Mouse (Mus musculus) cerebellum, adult 9-10 months (tissue): ENCODE results near the gene Fam126b.
A peak's percentile ranks its signal among the peaks of the same experiment; 100 is the strongest.
"Not testable (repeated sequence)": the region's sequence is repeated elsewhere in the genome, so short reads cannot be mapped to it uniquely, and the experiment has no call there.

Experiments
- DNase-seq: peaks from one replicate; pipeline ENCODE4 v3.0.0; 2022

The Fam126b gene

DNA sequence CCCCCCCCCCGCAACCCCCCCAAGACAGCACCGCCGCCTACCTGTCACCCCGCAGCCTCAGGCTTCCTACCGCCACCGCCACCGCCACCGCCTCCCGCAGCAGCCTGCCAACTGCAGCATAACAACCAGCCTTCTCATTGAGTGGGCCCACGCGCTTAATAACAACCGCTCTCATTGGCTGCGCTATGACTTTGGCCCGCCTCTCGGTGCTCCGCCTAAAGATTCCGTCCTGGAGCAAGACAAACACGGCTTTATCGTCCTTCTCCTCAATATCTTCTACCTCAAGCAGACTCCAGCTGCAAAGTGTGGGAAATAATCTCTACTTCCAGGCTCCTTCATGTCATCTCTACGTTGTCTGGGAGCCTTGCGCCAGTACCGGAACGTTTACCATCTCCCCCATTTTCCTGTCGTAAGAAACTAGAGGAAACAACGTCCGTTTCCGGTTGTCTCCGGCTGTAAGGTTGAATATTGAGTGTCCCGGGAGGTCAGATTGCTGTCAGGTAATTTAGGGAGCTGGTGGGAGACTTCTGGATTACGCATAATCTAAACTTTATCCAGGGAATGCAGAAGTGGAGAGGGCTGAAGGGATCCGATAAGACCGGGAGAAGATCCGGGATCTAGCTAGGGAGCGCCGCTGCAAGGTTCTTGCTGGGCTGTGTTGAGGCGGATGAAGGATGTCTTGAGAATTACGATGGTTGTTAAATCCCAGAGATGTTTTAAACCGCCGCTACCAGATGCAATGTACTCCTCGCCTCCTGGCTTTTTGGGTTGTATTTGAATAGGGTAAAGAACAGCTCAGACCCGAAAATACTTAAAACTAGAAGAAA is at the start of gene Fam126b, which contains the start of gene Ndufb3:
Gene Fam126b (minus strand): TSS at position 153 of the 827 bp plus-strand sequence.
Gene Ndufb3 (plus strand): TSS at position 214 of the 827 bp plus-strand sequence.
- DNase-seq: peak; percentile 94

DNA sequence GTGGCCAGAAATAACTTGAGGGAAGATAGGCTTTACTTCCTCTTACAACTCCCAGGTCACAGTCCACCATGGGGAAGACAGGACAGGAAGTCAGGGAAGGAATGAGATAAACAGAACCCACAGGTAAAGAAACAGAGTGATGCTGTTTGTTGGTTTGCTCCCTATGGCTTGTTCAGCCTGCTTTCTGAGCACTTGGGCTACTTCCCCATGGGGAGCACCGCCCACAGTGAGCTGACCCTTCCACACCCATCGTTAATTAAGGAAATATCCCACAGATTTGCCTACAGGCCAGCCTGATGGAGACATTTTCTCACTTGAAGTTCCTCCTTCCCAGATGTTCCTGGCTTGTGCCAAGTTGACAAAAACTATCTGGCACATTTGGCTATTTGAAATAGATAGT is 42.7 kb upstream of the Fam126b start:
- DNase-seq: not testable (repeated sequence)

DNA sequence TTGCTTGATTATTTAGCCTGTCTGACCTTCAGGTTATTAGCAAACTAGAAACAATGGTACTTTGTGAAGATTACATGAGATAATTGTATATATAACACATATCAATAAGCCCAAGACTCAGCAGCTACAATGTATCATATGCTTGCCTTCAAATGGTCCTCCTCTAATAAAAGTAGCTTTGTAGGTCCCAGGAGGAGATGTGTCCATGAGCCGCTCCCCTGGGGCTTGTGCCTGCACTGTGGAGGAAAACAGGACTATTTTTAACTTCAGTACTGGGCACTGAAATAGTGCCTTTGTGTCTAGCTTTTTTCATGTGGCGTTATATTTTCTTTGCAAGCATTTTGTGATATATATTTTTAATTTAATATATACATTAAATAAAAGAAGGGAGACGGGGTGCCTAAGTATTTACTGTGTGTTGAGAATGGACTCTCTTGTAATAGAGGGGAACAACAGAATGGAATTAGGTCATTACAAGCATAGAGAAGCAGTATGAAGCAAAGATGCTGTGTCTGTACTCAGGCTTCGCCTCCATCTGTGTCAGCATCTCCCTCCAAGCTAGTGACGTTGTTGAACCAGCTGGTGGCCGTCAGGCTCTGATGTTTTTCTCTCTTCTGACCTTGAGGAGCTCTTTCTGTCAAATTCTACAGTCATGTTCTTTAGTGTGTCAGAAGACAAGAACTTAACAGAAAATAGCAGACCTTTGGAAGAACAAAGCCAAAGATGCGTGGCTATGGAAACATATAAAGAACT is 36.0 kb upstream of the Fam126b start:
- peak; percentile 77 for DNase-seq

DNA sequence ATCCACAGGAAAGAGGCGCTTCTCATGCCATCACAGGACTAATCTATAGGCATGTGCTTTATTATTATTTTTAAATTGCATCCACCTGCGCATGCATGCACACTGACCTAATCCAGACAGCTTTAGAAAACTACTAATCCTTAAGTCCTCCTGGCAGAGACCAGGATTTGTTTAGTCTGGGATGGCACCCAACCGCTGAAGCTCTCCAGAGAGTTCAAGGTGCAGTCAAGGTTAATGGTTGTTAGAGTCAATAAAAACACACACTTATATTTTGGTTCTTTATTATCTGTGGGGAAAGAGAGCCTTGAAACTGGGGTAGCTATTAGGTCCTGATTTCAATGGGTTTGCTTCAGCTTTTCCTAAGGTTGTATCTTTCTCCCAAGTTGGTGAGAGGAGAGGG is 35.1 kb upstream of the Fam126b start:
- DNase-seq: no peak

DNA sequence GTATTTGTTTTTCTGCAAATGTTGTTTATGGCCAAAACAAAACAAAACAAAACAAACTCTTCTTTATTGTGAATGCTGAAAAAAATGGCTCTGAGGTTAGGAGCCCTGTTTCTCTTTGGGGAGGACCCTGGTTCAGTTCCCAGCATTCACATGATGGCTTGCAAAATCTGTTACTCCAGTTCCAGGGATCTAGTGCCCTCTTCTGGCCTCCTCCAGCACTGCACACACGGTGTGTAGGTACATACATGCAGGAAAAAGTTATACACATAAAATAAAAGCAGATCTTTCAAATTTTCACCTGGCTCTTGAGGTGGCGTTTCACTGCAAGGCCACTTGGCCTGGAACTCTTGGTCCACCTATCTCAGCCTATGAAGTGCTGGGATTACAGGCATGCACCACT is 32.6 kb upstream of the Fam126b start:
- DNase-seq: peak; percentile 32

DNA sequence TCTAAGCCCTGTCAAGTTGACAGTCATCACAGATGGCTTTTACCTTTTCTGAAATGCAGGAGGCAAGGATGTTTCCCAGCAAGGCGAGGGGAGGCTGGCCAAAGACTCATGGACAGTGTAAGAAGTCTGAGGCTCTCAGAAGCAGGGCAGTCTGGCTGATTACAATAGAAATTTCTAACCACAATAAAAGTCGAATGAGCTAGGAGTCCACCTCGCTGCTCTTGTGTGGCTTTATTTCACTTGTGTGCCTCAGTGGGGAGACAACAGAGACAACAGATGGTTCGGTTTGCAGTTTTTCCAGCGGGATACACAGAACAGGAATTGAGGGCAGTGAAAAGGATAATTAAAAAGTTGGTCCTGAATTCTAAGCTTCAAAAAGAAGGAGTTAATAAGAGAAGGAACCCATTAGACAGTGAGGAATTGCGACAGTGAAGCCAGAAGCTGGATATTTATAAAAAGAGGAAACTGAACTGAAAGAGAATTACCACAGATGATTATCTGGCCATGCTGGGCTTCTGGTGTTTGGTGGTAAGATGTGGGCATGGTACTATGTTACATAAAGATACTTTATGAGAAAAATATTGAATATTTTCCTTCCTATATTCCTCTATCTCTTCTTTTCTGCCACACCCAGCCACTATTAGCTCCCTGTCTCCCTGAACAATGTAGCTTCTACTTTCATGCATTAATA is 32.0 kb upstream of the Fam126b start:
- DNase-seq: peak; percentile 56

DNA sequence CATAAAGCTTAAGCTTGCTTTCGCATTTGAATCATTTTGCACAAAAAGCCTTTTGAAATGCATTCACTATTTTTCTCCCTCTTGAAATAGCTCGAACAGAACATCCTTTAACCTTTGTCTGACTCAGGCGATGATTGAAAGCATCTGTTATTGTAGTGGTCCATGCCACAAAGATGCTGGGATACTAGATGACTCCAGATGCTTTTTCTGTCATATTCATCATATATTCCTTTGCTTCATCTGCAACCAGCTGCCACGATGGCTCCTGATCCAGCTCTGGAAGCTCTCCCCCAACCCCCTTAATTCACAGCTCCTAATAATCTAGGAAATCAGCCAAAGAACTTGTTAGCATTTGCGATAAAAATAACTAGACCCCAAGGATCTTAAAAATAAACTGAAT is 31.0 kb upstream of the Fam126b start:
- DNase-seq: no peak

DNA sequence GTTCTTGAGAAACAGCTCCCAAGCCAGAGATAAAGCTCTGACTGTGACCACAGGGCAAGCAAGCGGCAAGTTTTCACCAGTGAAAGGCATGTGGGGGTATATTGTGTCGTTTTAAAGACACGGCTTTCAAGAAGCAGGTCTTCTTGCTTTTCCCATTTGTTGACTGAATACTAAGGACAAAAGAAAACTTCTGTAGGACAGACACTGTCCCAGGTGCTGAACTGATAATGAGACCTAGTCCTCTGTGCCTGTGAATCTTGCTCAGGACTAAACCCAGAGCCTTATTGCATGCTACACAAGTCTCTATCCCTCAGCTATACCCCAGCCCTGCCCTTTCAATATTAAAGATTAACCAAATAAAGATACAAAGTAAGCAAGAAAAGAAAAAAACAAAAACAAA is 30.1 kb upstream of the Fam126b start:
- no peak for DNase-seq

DNA sequence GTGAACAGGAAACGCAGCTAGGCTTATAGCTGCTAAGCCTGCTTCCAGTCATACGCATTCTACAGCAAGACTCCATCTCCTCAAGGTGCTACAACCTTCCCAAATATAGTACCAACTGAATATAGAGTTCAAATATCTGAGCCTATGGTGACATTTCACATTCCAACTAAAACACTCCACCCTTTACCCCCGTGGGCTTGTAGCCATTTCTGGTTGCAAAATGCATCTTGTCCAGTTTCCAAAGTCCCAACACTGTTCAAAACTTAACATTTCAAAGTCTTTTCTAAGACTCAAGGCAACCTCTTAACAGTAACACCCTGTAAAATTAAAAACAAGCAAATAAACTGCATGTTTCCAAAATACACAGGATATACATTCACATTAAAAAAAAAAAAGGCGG is 29.0 kb upstream of the Fam126b start:
- DNase-seq: no peak

DNA sequence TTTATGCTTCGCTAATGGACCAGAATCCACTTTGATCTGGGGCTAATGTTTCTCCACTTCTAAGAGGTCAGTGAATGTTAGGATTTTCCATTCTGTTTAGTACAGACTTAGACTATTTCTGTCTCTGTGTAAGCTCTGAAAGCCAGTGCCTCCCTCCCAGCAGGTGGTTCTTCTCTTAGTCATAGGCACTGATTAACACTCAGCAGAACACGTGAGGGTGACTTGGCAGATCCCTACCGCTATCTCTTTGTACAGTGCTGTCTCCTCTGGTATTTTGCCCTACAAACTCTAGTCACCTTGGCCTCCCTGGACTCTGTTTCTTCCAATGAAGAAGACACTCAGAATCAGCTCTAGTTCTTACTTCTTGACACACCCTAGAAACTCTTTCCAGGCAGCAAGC is 28.3 kb upstream of the Fam126b start:
- DNase-seq: peak; percentile 18

DNA sequence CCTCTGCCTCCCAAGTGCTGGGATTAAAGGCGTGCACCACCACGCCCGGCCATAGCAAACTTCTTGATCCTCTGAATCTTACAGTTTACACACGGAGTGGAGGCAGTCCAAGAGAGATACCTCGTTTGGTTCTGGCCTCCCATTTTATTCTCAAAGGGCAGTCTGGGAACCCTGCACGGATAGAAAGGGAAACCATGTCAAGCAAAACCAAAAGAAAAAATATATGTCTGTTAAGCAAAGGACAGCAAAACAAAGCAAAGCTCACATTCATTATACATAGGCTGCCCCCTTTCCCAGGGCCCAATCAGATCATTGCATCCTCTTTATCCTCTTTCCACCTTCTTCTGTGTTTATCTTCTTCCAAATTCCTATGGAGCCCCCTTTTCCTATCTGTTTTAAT is 27.7 kb upstream of the Fam126b start:
- peak; percentile 36 for DNase-seq

DNA sequence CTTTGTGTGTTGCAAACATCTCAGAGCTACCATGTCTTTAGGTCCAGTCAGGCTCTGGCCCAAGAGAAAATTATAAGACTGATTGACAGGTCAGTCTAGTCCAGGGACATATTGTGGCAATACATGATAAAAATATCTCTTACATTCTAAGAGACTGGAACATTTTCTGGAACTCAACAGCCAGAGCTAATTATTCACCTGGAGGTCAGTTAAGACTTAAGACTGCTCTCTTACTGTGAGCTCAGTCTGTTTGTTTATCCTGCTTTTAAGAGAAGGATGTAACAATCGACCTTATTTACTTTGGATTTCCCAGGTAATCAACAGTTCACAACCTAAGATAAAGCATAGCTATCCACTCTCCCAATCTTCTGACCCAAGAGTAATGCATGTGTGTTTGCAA is 24.5 kb upstream of the Fam126b start:
- DNase-seq: no peak

DNA sequence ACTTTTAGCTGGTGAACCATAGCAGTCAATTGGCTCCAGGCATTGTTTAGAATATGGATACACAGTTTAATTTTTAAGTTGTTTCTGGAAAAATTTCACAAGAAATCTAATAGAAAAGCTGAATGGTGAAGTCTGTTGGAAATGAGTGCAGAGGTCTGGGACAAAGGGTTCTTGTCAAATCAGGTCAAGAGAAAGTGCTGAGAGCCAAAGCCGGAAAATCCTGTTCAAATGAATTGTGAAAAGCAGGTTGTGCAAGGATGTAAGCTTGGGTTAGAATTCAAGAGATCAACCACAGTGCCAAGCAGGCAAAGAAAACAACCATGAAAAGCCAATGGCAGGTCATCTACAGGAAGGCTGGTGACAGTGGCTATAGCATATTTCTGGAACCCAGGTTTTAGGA is 24.0 kb upstream of the Fam126b start:
- no peak for DNase-seq

DNA sequence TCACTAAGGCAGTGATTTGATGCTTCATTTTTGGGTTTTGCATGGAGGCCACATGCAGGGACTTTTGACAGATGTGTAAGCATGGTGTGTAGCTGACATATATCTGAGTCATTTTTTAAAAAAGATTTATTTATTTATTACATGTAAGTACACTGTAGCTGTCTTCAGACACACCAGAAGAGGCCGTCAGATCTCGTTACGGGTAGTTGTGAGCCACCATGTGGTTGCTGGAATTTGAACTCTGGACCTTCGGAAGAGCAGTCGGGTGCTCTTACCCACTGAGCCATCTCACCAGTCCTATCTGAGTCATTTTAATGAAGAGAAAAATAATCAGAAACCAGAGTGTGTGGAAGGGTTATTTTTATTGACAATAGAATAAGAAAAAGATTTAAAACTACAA is 23.5 kb upstream of the Fam126b start:
- not testable (repeated sequence) for DNase-seq

DNA sequence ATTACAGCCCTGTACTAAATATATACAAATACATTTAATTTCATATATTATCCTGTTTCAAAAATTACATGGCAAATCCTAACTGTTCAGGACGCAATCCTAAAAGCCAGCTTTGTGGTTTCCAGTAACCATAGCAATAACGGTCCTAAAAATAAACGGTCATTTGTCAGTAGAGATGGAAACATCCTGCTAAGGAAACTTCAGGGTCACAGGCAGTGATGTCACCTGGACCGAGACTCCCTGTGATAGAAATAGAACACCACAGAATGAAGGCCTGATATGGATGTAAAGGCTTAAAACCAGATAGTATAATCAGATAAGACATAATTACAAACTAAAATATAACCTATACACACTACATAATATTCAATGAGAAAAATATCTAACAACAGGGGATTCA is 17.6 kb upstream of the Fam126b start:
- DNase-seq: no peak

DNA sequence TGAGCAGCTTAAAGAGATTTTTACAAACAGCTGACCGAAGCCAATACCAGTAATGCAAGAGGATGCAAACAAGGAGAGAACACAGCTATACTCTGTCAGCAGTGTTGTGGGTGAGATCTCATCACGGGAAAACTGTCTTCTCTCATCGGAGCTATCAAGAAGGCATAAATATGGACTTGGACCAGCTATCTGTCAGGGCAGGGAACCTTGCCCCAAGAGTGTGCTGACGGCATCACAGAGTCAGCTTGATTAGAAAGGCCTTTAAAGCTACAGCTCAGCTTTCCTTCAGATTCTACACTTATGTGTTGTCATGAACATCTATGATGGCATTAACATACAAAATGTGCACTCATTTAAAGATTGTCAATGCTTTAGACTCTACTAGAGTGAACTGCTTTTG is 16.6 kb upstream of the Fam126b start:
- no peak for DNase-seq

DNA sequence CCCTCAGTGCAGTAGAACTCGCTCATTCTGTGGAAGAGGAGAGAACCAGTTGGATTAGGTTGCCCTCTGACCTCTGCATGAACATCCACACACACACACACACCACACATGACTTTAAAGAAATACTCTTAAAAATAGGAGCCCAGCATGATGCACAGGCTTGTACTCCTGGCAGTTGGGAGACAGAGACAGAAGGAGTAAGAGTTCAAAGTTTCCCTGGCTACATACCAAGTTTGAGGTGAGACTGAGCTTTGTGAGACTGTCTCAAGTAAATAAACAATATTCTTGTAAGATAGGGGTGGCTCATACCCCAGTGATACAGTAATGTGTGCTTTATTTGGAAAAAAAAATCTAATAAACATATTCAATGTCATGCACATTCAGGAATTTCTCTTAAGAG is 1.4 kb upstream of the Fam126b start:
- no peak for DNase-seq

DNA sequence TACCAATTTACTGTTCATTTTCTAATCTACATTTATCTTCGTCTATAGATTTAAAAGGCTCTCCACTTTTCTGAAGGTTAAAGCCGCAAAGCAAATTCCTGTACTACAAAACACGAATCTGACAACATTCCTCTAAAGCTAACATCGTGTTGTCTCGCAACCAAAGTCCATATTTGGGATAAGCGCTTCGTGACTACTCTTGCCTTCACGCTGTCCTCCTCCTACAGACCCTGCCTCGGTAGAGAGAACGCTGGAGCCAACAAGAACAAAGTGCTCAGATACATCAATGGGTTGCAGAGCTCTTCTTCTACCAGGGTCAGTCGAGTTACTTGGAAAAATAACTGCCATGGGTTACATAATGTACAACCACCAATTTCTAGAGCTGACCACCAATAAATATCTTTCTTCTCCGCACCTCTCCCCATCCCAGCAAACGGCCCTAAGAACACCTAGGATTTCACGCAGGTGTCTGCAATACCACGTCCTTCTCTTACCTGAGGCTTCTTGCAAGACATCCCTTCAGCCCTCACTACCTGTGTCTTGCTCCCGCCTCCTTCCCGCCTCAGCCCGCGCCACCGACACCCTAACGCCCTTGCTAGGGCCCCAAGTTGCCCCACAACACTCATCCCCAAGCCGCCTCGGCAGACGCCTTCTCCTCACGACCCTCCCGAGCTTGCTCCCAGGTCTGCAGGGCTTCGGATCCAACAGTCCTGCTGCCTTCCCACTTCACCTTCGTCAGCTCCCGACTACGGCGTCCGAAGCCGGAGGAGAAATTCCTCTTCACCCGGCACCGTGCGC is 551 bp downstream of the Fam126b start:
- peak; percentile 57 for DNase-seq

DNA sequence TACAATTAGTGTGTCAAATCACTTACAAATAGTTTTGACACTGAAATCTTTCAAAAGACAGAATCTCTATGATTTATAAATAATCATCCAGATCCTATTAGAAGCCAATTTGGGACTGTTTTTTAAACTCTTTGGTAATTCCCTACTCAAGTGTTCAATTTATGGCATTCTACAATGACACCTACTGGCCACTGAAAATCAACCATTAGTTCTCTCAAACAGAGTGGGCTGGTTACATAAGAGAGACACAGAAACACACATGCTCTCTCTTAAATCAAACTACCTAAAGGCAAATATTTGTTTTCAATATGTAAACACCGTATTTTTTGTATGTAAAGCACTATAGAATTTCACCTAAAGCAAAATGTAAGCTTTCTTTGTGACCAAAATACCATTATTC is 1.9 kb downstream of the Fam126b start:
- peak; percentile 78 for DNase-seq

DNA sequence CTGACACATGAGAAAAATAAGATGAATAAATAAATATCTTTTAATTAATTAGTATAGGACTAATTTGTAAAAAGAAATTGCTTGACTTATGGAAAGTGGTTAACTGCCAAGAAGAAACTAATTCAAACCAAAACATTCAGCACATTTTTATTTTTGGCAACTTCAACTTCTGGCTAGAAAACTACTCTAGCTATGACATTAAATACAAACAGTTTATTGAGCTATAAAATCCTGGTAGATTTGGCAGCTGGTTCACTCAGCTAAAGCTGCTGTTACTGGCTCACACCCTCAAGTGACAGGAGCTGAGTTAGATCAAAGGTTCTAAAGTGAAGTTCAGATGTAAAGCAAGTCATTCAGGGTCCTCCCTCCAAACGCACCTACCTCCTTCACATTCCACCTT is 3.5 kb downstream of the Fam126b start:
- DNase-seq: no peak

DNA sequence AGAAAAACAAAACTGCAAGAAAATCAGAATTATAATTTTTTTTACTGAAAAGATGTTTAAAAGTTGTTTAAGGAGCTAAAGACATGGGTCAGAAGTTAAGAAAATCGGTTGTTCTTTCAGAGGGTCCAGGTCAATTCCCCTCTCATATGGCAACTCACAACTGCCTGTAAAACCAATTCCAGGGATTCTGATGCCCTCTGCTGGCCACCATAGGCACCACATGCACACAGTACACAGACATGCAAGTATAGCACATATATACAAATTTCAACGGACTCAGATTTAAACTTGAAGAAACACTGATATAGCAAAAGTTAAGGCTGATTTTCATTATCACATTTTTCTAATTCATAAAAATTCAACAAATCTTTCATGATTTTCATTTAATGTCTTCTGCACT is 6.9 kb downstream of the Fam126b start:
- no peak for DNase-seq

DNA sequence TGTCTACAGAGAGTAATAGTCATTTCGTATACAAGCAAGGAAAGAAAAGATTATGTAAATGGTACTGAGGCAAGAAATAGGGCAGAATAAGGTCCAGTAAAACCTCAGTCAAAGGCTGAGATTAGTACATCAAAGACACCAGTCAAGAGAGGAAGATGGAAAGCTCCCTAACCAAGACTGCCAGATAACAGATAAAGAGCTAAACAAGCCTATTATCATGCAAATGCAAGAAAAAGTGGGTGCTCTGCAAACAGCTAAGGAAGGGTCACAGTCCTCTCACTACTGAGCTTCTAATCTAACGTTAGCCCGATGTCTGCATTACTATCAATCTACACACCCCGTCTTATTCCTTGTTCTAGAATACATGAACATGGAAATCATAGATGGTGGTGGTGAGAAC is 15.7 kb downstream of the Fam126b start:
- DNase-seq: no peak
